Mouse (Mus musculus): ENCODE data around the gene Serpinc1. TPM values are rescaled to one million over a fixed set of nuclear protein-coding genes. Genes with fewer than 3 reads are reported as not detected.

The Serpinc1 gene
- polyA plus RNA-seq (2012; ENCODE audit: low replicate concordance), result 0.05 TPM in 1 of 2 replicates, not detected in the other

DNA sequence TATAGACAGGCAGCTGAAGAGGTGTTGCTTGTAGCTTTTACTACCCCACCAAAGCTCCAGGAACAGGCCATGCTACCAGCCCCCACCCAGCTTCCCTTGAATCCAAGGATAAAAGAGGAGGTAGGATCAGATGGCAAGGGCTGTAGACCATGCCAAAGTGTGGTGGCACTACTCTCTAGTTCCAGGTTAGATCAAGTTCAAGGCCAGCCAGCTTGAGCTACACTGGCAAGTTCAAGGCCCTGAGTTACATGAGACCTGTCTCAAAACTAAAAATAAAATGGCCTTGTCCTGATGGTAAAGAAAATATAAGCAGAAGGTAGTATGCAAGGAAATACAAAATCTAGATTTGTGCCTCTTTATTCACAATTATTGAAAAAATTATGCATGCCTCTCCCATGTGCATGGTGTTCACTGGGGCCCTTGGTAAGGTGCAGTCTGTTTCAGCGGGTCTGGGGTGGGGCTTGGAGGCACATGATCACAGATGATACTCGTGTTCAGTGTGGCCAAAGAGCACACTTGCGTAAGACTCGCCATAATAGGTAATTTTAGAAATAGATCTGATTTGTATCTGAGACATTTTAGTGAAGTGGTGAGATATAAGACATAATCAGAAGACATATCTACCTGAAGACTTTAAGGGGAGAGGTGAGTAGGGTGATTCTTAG is at the start of gene Serpinc1:
Gene Serpinc1, plus strand, starts transcription at position 515 of the 665 bp plus-strand sequence.

DNA sequence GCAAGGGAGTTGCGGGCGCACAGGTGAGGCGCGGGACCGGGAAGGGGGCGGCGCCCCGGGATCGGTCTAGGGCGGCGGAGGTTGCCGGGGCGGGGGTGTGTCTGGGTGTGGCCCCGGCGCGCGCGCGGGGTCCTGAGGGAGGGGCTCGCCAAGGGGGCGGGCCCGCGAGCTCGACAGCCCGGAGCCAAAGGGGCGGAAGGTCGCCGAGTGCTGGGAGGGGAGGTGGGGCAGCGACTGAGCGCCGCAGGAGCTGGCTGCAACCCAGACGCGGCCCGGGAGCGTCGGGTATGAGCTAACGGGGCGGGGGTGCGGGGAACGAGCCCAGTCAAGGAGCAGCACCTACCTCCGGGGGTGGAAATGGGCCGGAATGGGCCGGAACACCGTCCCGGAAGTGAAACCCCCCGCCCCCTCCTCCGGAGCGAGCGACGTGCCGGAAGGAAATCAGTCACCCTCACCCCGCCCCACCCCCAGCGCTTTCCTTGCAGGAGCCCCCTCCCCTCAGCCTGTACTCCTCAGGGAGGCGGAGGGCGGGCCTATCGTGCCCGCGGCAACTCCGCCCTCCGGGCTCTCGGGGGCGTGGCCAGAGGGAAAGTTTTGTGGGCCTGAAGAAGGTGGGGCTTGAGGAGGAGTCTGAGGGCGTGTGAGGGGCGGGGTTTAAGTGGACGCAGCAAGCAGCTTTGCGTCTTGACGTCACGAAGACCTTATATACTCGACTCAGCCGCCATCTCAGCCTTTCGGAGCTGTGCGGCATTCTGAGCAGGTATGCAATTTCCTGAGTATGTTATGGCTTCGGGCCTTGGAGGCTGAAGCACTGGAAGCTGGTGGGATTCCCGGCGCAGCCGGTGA is 56.3 kb downstream of the Serpinc1 start, which contains the start of gene Zbtb37:
Gene Zbtb37, minus strand, starts transcription at position 415 of the 846 bp plus-strand sequence.

Other genes with a start within 250 kb of the Serpinc1 start
- 7.0 and 9.3 TPM in 2 replicates for gene Rabgap1l, start 185.4 kb upstream of the Serpinc1 start, polyA plus RNA-seq (2012; ENCODE audit: low replicate concordance)
- gene Rc3h1, start 72.2 kb upstream of the Serpinc1 start, polyA plus RNA-seq (2012; ENCODE audit: low replicate concordance), result 0.42 and 1.5 TPM in 2 replicates
- 0.27 and 0.38 TPM in 2 replicates for gene Zbtb37, start 56.3 kb downstream of the Serpinc1 start, polyA plus RNA-seq (2012; ENCODE audit: low replicate concordance)
- 2.1 and 8.1 TPM in 2 replicates for gene Dars2, start 92.1 kb downstream of the Serpinc1 start, polyA plus RNA-seq (2012; ENCODE audit: low replicate concordance)
- gene Cenpl, start 92.1 kb downstream of the Serpinc1 start, polyA plus RNA-seq (2012; ENCODE audit: low replicate concordance), result 8.1 and 26.3 TPM in 2 replicates
- 0.20 and 1.5 TPM in 2 replicates for gene Klhl20, start 152.9 kb downstream of the Serpinc1 start, polyA plus RNA-seq (2012; ENCODE audit: low replicate concordance)
- not detected in 2 replicates for gene Ankrd45, start 164.1 kb downstream of the Serpinc1 start, polyA plus RNA-seq (2012; ENCODE audit: low replicate concordance)
- gene Tex50, start 180.7 kb downstream of the Serpinc1 start, polyA plus RNA-seq (2012; ENCODE audit: low replicate concordance), result not detected in 2 replicates

Data from leukemia stem cell, adult 10-12 weeks (primary cell).